Mouse (Mus musculus): ENCODE results near the gene Map3k19. TPM values are rescaled to one million over a fixed set of nuclear protein-coding genes. Genes with fewer than 3 reads are reported as not detected.
A peak's percentile ranks its signal among the peaks of the same experiment; 100 is the strongest.

Map3k19 gene
- total RNA-seq, 1 experiment = not detected

DNA sequence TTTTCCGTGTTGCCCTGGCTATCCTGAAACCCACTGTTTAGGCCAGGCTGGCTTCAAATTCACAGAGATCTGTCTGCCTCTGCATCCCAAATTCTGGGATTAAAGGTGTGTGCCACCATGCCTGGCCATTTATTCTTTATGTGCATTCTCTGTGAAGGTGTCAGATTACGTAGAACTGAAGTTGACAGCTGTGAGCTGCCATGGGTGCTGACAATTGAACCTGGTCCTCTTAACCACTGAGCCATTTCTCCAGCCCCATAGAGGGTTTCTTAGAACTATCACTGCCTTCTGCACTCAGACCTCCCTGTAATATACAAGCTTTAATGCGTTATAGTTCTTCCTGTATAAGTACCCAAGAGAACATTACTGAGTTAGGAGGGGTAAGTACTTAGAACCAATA is 76.2 kb downstream of the Map3k19 start:
- Histone ChIP-seq H3K9me3 (ENCODE audit: control insufficient read depth, insufficient read depth, low read depth, low read length) (no peaks in the 10 kb centered on the region), H3K4me3 (ENCODE audit: insufficient read depth in 1 of 2, low read depth in 1 of 2, low read length in 2 of 2, poor library complexity in 1 of 2, severe bottlenecking in 1 of 2) (no peak overlapping the region), H3K9ac (ENCODE audit: insufficient read depth, low read depth, low read length, poor library complexity, severe bottlenecking) (no peak overlapping the region), H3K4me1 (ENCODE audit: control insufficient read depth in 2 of 2, insufficient read depth in 2 of 2, low read length in 2 of 2, poor library complexity in 1 of 2) (peaks cover 2 to 21% of the 10 kb centered on the region in 2 experiments; a peak in 3 of 4 replicates), H3K36me3 (ENCODE audit: control insufficient read depth, insufficient read depth, low read length, poor library complexity, severe bottlenecking) (no peaks in the 10 kb centered on the region), H3K27ac (ENCODE audit: insufficient read depth, low read depth, low read length, poor library complexity, severe bottlenecking) (no peak overlapping the region)
- no peak for DNase-seq (ENCODE audit: low read depth, low spot score)
- in situ Hi-C loops (cut with MboI; ENCODE audit: low sequenced_read_pairs in 2 of 2, unreplicated experiment in 2 of 2) = no loop called here
- TF ChIP-seq CHD2 (IDR thresholded peaks at IDR 0.05; ENCODE audit: low read depth, low read length) (no peak), MAFK (IDR thresholded peaks at IDR 0.05; ENCODE audit: insufficient read depth, low read depth, low read length) (no peak), ZC3H11A (IDR thresholded peaks at IDR 0.05; ENCODE audit: borderline replicate concordance, low read depth, low read length) (no peak), ZNF384 (IDR thresholded peaks at IDR 0.05; ENCODE audit: low read depth, low read length) (no peak), HCFC1 (IDR thresholded peaks at IDR 0.05; ENCODE audit: borderline replicate concordance, insufficient read depth, low read length) (no peak)

DNA sequence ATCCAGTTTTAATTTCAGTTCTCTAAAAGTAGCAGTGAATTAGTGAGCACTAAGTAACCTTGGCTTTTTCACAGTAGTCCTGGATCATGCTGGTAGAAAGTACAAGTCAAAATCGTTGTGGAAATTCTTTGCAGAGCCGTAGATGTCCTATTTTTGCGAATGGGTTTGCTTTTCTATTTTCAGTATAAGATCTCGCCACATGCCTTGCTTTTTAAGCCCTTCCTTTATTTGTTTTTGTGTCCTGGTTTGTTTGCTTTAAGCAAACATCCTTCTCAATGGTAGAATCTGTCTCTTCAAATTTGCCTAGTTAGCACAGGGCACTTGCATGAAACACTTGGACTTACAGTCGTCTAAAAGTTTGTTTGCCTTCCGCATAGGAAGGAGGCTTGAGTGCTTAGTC is 78.6 kb downstream of the Map3k19 start:
- TF ChIP-seq MAFK (IDR thresholded peaks at IDR 0.05; ENCODE audit: insufficient read depth, low read depth, low read length) = no peak
- no peak overlapping the region; the same call in 1 of the 2 replicates for H3K9ac ChIP-seq (ENCODE audit: insufficient read depth, low read depth, low read length, poor library complexity, severe bottlenecking)
- H3K9me3 ChIP-seq (ENCODE audit: control insufficient read depth, insufficient read depth, low read depth, low read length) = no peaks in the 10 kb centered on the region
- no peaks in the 10 kb centered on the region; the same call in 1 of the 2 replicates for H3K36me3 ChIP-seq (ENCODE audit: control insufficient read depth, insufficient read depth, low read length, poor library complexity, severe bottlenecking)
- no peak overlapping the region for H3K27ac ChIP-seq (ENCODE audit: insufficient read depth, low read depth, low read length, poor library complexity, severe bottlenecking)
- in situ Hi-C loops (cut with MboI; ENCODE audit: low sequenced_read_pairs in 2 of 2, unreplicated experiment in 2 of 2) = no loop called here
- H3K4me1 ChIP-seq (ENCODE audit: control insufficient read depth in 2 of 2, insufficient read depth in 2 of 2, low read length in 2 of 2, poor library complexity in 1 of 2) = peaks cover 4 to 15% of the 10 kb centered on the region in 2 experiments
- H3K4me3 ChIP-seq (ENCODE audit: insufficient read depth in 1 of 2, low read depth in 1 of 2, low read length in 2 of 2, poor library complexity in 1 of 2, severe bottlenecking in 1 of 2) = peak overlapping the region; percentile 29 to 92; a peak in 3 of 4 replicates
- no peak for DNase-seq (ENCODE audit: low read depth, low spot score)

DNA sequence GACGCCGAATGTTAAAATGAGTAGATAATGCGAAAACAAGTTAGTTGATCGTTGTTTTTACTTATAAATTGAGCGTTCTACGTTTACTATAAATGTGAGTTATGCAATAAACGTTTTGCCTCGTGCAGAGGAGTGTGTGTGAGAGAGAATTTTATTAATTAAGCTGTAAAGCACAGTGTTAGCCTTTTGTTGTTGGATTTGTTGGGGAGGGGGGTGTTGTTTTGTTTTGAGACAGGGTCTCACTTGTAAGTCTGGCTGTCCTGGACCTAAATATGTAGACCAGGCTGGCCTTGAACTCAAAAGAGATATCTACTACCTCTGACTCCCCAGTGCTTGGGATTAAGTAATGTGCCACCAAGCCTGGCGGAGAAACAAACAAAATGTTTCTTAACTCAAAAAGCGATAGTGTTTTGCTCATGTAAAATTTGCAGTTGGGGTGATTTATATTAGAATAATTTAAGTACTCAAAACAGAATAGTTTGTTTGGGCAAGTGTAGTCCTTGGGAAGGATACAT is 79.6 kb downstream of the Map3k19 start:
- in situ Hi-C loops (cut with MboI; ENCODE audit: low sequenced_read_pairs in 2 of 2, unreplicated experiment in 2 of 2) = no loop called here
- H3K4me3 ChIP-seq (ENCODE audit: insufficient read depth in 1 of 2, low read depth in 1 of 2, low read length in 2 of 2, poor library complexity in 1 of 2, severe bottlenecking in 1 of 2) = peak overlapping the region; percentile 92 to 99
- H3K4me1 ChIP-seq (ENCODE audit: control insufficient read depth in 2 of 2, insufficient read depth in 2 of 2, low read length in 2 of 2, poor library complexity in 1 of 2) = peaks cover 2 to 12% of the 10 kb centered on the region in 2 experiments
- DNase-seq (ENCODE audit: low read depth, low spot score) = no peak
- H3K27ac ChIP-seq (ENCODE audit: insufficient read depth, low read depth, low read length, poor library complexity, severe bottlenecking) = no peak overlapping the region
- no peaks in the 10 kb centered on the region; the same call in 1 of the 2 replicates for H3K36me3 ChIP-seq (ENCODE audit: control insufficient read depth, insufficient read depth, low read length, poor library complexity, severe bottlenecking)
- peak overlapping the region; percentile 76; the same call in 1 of the 2 replicates for H3K9ac ChIP-seq (ENCODE audit: insufficient read depth, low read depth, low read length, poor library complexity, severe bottlenecking)
- H3K9me3 ChIP-seq (ENCODE audit: control insufficient read depth, insufficient read depth, low read depth, low read length) = no peaks in the 10 kb centered on the region
- TF ChIP-seq ZNF384 (IDR thresholded peaks at IDR 0.05; ENCODE audit: low read depth, low read length) (no peak), HCFC1 (IDR thresholded peaks at IDR 0.05; ENCODE audit: borderline replicate concordance, insufficient read depth, low read length) (no peak), ZC3H11A (IDR thresholded peaks at IDR 0.05; ENCODE audit: borderline replicate concordance, low read depth, low read length) (no peak), CHD2 (IDR thresholded peaks at IDR 0.05; ENCODE audit: low read depth, low read length) (no peak), MAFK (IDR thresholded peaks at IDR 0.05; ENCODE audit: insufficient read depth, low read depth, low read length) (no peak)

DNA sequence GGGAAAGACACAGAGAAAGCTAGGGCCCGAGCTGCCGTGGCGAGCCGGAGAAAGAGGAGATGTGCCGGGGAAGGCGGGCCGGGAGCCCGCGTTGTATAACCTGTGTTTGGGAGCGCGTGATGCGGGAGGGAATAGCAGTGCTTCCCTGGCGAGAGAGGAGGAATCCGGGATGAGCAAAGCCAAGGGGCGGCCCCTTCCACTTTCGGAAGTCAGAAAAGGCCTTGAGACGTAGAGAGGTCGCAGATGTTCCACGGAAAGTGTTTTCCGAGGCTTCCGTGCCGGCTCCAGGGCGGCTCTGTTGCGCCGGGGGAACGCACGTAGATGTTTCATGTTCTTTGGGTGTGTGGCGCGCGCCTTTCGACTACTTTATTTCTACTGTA is 80.3 kb downstream of the Map3k19 start:
- no peaks in the 10 kb centered on the region; the same call in 1 of the 2 replicates for H3K36me3 ChIP-seq (ENCODE audit: control insufficient read depth, insufficient read depth, low read length, poor library complexity, severe bottlenecking)
- no peak for DNase-seq (ENCODE audit: low read depth, low spot score)

More for the DNA sequence above, 80.3 kb downstream of the Map3k19 start:
- Histone ChIP-seq H3K9me3 (ENCODE audit: control insufficient read depth, insufficient read depth, low read depth, low read length) (no peaks in the 10 kb centered on the region), H3K4me1 (ENCODE audit: control insufficient read depth in 2 of 2, insufficient read depth in 2 of 2, low read length in 2 of 2, poor library complexity in 1 of 2) (peaks cover 2 to 6% of the 10 kb centered on the region in 2 experiments), H3K4me3 (ENCODE audit: insufficient read depth in 1 of 2, low read depth in 1 of 2, low read length in 2 of 2, poor library complexity in 1 of 2, severe bottlenecking in 1 of 2) (peak overlapping the region; percentile 92 to 99), H3K27ac (ENCODE audit: insufficient read depth, low read depth, low read length, poor library complexity, severe bottlenecking) (peak overlapping the region; percentile 76), H3K9ac (ENCODE audit: insufficient read depth, low read depth, low read length, poor library complexity, severe bottlenecking) (peak overlapping the region; percentile 100)
- TF ChIP-seq HCFC1 (IDR thresholded peaks at IDR 0.05; ENCODE audit: borderline replicate concordance, insufficient read depth, low read length) (no peak), CHD2 (IDR thresholded peaks at IDR 0.05; ENCODE audit: low read depth, low read length) (no peak), MAFK (IDR thresholded peaks at IDR 0.05; ENCODE audit: insufficient read depth, low read depth, low read length) (no peak), ZNF384 (IDR thresholded peaks at IDR 0.05; ENCODE audit: low read depth, low read length) (no peak), ZC3H11A (IDR thresholded peaks at IDR 0.05; ENCODE audit: borderline replicate concordance, low read depth, low read length) (no peak)
- in situ Hi-C loops (cut with MboI; ENCODE audit: low sequenced_read_pairs in 2 of 2, unreplicated experiment in 2 of 2) = loop anchor here in 1 of 2 experiments (25.0 kb wide), 1 partner anchor 262 kb away; no protein-coding TSS in a partner anchor

All from ES-E14 (cell line).